ENCODE assay signal across 8 mouse cellular contexts in the genomic region with DNA sequence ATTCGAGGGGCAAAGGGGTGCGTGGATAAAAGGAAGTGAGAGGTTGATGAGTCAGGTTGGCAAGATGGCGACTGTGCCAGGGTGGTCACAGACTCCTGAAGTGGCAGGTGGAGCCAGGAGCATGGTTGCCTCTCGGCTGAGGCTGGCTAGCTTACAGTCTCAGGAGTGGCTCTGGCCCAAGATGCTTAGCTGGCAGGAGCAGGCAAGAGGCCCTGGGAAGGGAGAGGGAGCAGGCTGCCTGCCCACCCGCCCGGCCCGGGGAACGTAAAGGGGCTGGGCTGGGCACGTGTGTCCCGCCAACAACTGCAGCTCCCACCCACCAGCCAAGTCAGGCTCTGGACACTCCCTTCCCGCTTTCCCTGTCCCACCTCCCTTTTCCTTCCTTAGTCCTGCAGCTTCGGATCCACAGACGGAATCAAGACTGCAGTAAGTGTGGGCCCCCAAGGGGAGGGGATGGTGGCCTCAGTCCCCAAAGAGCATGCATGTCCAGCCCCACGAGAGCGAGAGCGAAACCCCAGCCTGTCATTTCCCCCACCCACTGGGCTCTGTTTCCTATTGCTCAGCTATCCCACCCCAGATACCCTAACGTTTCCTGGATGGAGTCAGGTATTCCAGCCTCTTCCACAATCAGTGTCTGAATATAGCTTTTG. TPM values are rescaled to one million over a fixed set of nuclear protein-coding genes. Genes with fewer than 3 reads are reported as not detected.
DNase-seq lines count a peak whose midpoint lies in the region; ATAC-seq lines count a peak whose summit lies in the region.

No protein-coding gene starts in this region.

- no peaks in the 10 kb centered on the region; the same call in 1 of the 2 replicates for H3K4me1 ChIP-seq in embryonic facial prominence, embryonic 11.5 days (ENCODE audit: control insufficient read depth, insufficient read depth, low read length)
- peaks cover 64% of the 10 kb centered on the region for H3K4me1 ChIP-seq in lung, embryonic 15.5 days

- no peak overlapping the region for H3K4me2 ChIP-seq in embryonic facial prominence, embryonic 11.5 days (ENCODE audit: low read depth, low read length)
- peak overlapping the region; percentile 84 for H3K4me2 ChIP-seq in lung, embryonic 15.5 days

- H3K9ac ChIP-seq in embryonic facial prominence, embryonic 11.5 days (replicated peaks; ENCODE audit: low read length), result no peak overlapping the region
- H3K9ac ChIP-seq in lung, embryonic 15.5 days, result peak overlapping the region; percentile 66

- no peak for ATAC-seq in embryonic facial prominence, embryonic 11.5 days (replicated peaks; ENCODE audit: insufficient number of reproducible peaks, low FRiP score, low TSS enrichment, low read depth)
- peak; percentile 16; the same call in 1 of the 2 replicates for ATAC-seq in lung, embryonic 15.5 days (ENCODE audit: borderline replicate concordance, extremely low read depth, low FRiP score, low TSS enrichment)
- no peak for ATAC-seq in erythroid progenitor cell, adult 5-6 weeks (replicated peaks; ENCODE audit: low FRiP score, poor library complexity, severe bottlenecking)

- DNase-seq in heart, adult 11 months, result peak; percentile 98
- DNase-seq in heart, adult 8-10 months (ENCODE audit: low spot score), result no peak
- DNase-seq in embryonic facial prominence, embryonic 11.5 days (ENCODE audit: low spot score), result no peak
- peak; percentile 69 for DNase-seq in heart, postnatal 4 days
- no peak for DNase-seq in frontal cortex, adult 2 months (ENCODE audit: extremely low spot score in 1 of 2, low spot score in 1 of 2)
- no peak for DNase-seq in spleen, adult 12 weeks (ENCODE audit: low spot score)

- 71% methylated on average over 15 of the region's 17 CpGs for whole genome bisulfite sequencing in embryonic facial prominence, embryonic 11.5 days
- 43% methylated on average over 15 of the region's 17 CpGs for WGBS in lung, embryonic 15.5 days

- H3K27ac ChIP-seq in embryonic facial prominence, embryonic 11.5 days (replicated peaks; ENCODE audit: low read depth, low read length), result 0 out of 2 replicates have a peak overlapping the region, but pooled peaks have one; percentile 13
- peak overlapping the region; percentile 61 for H3K27ac ChIP-seq in lung, embryonic 15.5 days

- H3K4me3 ChIP-seq in embryonic facial prominence, embryonic 11.5 days (ENCODE audit: low read depth, low read length), result no peak overlapping the region
- H3K4me3 ChIP-seq in lung, embryonic 15.5 days, result peak overlapping the region; percentile 48

- H3K27me3 ChIP-seq in embryonic facial prominence, embryonic 11.5 days (ENCODE audit: control insufficient read depth, insufficient read depth, low read length), result no peaks in the 10 kb centered on the region
- no peaks in the 10 kb centered on the region for H3K27me3 ChIP-seq in lung, embryonic 15.5 days

- H3K9me3 ChIP-seq in embryonic facial prominence, embryonic 11.5 days (replicated peaks; ENCODE audit: control insufficient read depth, low read length), result no peaks in the 10 kb centered on the region
- H3K9me3 ChIP-seq in lung, embryonic 15.5 days, result no peaks in the 10 kb centered on the region

- H3K36me3 ChIP-seq in embryonic facial prominence, embryonic 11.5 days (replicated peaks; ENCODE audit: control insufficient read depth, insufficient read depth, low read depth, low read length), result no peaks in the 10 kb centered on the region
- peaks cover 7% of the 10 kb centered on the region; the same call in 1 of the 2 replicates for H3K36me3 ChIP-seq in lung, embryonic 15.5 days

RNA-seq across cellular contexts. Expression of a gene that starts 1.7 kb away (rescaled TPM):
- total RNA-seq in heart, adult 8-10 months (2022), result 1 to 10 TPM; 2.0 to 5.9 (median 5.1) TPM
- 1.4 and 1.8 TPM in 2 replicates for polyA plus RNA-seq in embryonic facial prominence, embryonic 11.5 days (2014; fragmentation: Nextera tagmentation; extraction: Ambion mirVana)
- 10 to 100 TPM in 1 of 2 experiments, 1 to 10 TPM in 1; 8.8 to 11.7 TPM for total RNA-seq in heart, postnatal 4 days (2021)
- 7.7 and 9.5 TPM in 2 replicates for polyA plus RNA-seq in lung, embryonic 15.5 days (2015; fragmentation: Nextera tagmentation; extraction: Ambion mirVana)
- not detected in 2 replicates for total RNA-seq in erythroid progenitor cell, adult 5-6 weeks (2015; ENCODE audit: low replicate concordance)
- total RNA-seq in erythroid progenitor cell, adult 5-6 weeks (2017; ENCODE audit: low replicate concordance), result not detected in 2 replicates
- polyA plus RNA-seq in frontal cortex, adult 2 months (2012; rRNA removed), result 5.9 and 6.6 TPM in 2 replicates

RNA-seq across cellular contexts. Expression of a gene that starts 14.2 kb away (rescaled TPM):
- total RNA-seq in heart, adult 8-10 months (2022), result 10 to 100 TPM; 17.8 to 27.2 (median 26.2) TPM
- 5.4 and 5.7 TPM in 2 replicates for polyA plus RNA-seq in embryonic facial prominence, embryonic 11.5 days (2014; fragmentation: Nextera tagmentation; extraction: Ambion mirVana)
- 10 to 100 TPM; 50.0 to 50.5 TPM for total RNA-seq in heart, postnatal 4 days (2021)
- polyA plus RNA-seq in lung, embryonic 15.5 days (2015; fragmentation: Nextera tagmentation; extraction: Ambion mirVana), result 32.4 and 33.3 TPM in 2 replicates
- total RNA-seq in erythroid progenitor cell, adult 5-6 weeks (2015; ENCODE audit: low replicate concordance), result not detected in 2 replicates
- not detected in 2 replicates for total RNA-seq in erythroid progenitor cell, adult 5-6 weeks (2017; ENCODE audit: low replicate concordance)
- 7.2 and 7.3 TPM in 2 replicates for polyA plus RNA-seq in frontal cortex, adult 2 months (2012; rRNA removed)

RNA-seq across cellular contexts. Expression of a gene that starts 19.9 kb away (rescaled TPM):
- total RNA-seq in heart, adult 8-10 months (2022), result under 1 TPM; 0.20 to 0.53 (median 0.35) TPM
- 0.08 and 0.11 TPM in 2 replicates for polyA plus RNA-seq in embryonic facial prominence, embryonic 11.5 days (2014; fragmentation: Nextera tagmentation; extraction: Ambion mirVana)
- under 1 TPM; 0.56 to 0.60 TPM for total RNA-seq in heart, postnatal 4 days (2021)
- polyA plus RNA-seq in lung, embryonic 15.5 days (2015; fragmentation: Nextera tagmentation; extraction: Ambion mirVana), result 0.15 and 0.29 TPM in 2 replicates
- total RNA-seq in erythroid progenitor cell, adult 5-6 weeks (2015; ENCODE audit: low replicate concordance), result not detected in 2 replicates
- total RNA-seq in erythroid progenitor cell, adult 5-6 weeks (2017; ENCODE audit: low replicate concordance), result not detected in 2 replicates
- polyA plus RNA-seq in frontal cortex, adult 2 months (2012; rRNA removed), result 0.08 and 0.10 TPM in 2 replicates

RNA-seq across cellular contexts. Expression of a gene that starts 24.4 kb away (rescaled TPM):
- not detected for total RNA-seq in heart, adult 8-10 months (2022)
- polyA plus RNA-seq in embryonic facial prominence, embryonic 11.5 days (2014; fragmentation: Nextera tagmentation; extraction: Ambion mirVana), result 0.38 TPM in 1 of 2 replicates, not detected in the other
- not detected for total RNA-seq in heart, postnatal 4 days (2021)
- polyA plus RNA-seq in lung, embryonic 15.5 days (2015; fragmentation: Nextera tagmentation; extraction: Ambion mirVana), result 0.47 and 0.49 TPM in 2 replicates
- total RNA-seq in erythroid progenitor cell, adult 5-6 weeks (2015; ENCODE audit: low replicate concordance), result not detected in 2 replicates
- total RNA-seq in erythroid progenitor cell, adult 5-6 weeks (2017; ENCODE audit: low replicate concordance), result not detected in 2 replicates
- polyA plus RNA-seq in frontal cortex, adult 2 months (2012; rRNA removed), result 0.08 TPM in 2 replicates

RNA-seq across cellular contexts. Expression of a gene that starts 24.7 kb away (rescaled TPM):
- total RNA-seq in heart, adult 8-10 months (2022), result 1 to 10 TPM in 1 of 4 experiments, under 1 TPM in 3; 0.19 to 1.5 (median 0.58) TPM
- polyA plus RNA-seq in embryonic facial prominence, embryonic 11.5 days (2014; fragmentation: Nextera tagmentation; extraction: Ambion mirVana), result 0.17 TPM in 1 of 2 replicates, not detected in the other
- total RNA-seq in heart, postnatal 4 days (2021), result not detected
- polyA plus RNA-seq in lung, embryonic 15.5 days (2015; fragmentation: Nextera tagmentation; extraction: Ambion mirVana), result 0.57 and 0.69 TPM in 2 replicates
- total RNA-seq in erythroid progenitor cell, adult 5-6 weeks (2015; ENCODE audit: low replicate concordance), result not detected in 2 replicates
- not detected in 2 replicates for total RNA-seq in erythroid progenitor cell, adult 5-6 weeks (2017; ENCODE audit: low replicate concordance)
- polyA plus RNA-seq in frontal cortex, adult 2 months (2012; rRNA removed), result 0.13 and 0.16 TPM in 2 replicates

Comparison
In these comparisons a context has a peak if more than half of its experiments do, and no peak if none do; other contexts are left out.
1. DNase-seq: peak in heart, adult 11 months (single experiment) and heart, postnatal 4 days (single experiment); none in heart, adult 8-10 months (single experiment), embryonic facial prominence, embryonic 11.5 days (single experiment), frontal cortex, adult 2 months (0 of 2) and spleen, adult 12 weeks (single experiment).
2. RNA of a gene that starts 14.2 kb away (total RNA-seq): 50.0 to 50.5 TPM in heart, postnatal 4 days and 17.8 to 27.2 TPM in heart, adult 8-10 months; not detected in erythroid progenitor cell, adult 5-6 weeks; every median in the first group is over 10 times any median in the second.